Mouse (Mus musculus): ENCODE measurements around the gene Zfp710.

Zfp710 gene

DNA sequence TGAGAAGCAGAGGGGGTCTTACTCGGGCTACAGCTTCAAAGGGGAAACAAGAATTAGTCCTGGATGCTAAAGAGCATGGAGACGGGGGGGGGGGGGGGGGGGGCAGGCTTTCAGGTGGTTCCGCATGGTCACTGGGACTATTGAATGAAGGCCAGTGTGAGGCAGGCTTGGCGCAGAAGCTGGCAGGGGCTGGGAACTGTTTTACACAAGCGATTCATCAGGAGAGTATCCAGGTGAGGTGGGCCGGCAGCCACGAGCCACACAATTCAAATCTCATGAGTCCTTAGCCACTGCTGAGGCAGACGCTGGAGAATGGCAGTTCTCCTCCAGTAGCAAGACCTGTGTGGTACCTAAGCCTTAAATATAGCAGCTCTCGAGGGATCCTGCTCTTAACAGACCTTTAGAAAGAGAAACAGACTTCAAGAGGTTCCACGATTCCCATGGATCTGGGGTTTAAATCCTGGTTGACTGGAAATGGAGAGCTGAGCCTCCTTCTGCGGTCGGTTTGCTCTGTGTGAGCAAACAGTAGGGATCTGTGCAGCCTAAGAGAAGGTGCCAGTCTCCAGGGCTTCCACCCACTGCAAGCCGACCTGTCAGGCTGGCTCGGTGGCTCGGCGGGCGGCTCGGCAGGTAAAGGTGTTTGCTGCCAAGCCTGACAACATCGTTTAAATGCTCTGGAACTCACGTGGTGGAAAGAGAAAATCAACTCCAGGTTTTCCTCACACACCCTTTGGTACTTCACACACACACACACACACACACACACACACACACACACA is 19.6 kb upstream of the Zfp710 start:
- H3K9me3 ChIP-seq (ENCODE audit: low read length): no peaks in the 10 kb centered on the region
- peaks cover 26% of the 10 kb centered on the region for H3K4me1 ChIP-seq (replicated peaks; ENCODE audit: low read depth, low read length)
- 0 out of 2 replicates have a peak, but pooled peaks cover 4% of the 10 kb centered on the region for H3K27me3 ChIP-seq (ENCODE audit: insufficient read depth, low read length)
- TF ChIP-seq NANOG (IDR thresholded peaks at IDR 0.05; ENCODE audit: borderline replicate concordance, low read length) (no peak), CTCF (conservative IDR thresholded peaks at IDR 0.05; ENCODE audit: low read length) (no peak), POU5F1 (IDR thresholded peaks at IDR 0.05; ENCODE audit: borderline replicate concordance, low read length) (no peak)
- no peaks in the 10 kb centered on the region for H3K36me3 ChIP-seq (ENCODE audit: insufficient read depth, low read length)
- H3K4me3 ChIP-seq (replicated peaks; ENCODE audit: low read length): peak overlapping the region; percentile 53

DNA sequence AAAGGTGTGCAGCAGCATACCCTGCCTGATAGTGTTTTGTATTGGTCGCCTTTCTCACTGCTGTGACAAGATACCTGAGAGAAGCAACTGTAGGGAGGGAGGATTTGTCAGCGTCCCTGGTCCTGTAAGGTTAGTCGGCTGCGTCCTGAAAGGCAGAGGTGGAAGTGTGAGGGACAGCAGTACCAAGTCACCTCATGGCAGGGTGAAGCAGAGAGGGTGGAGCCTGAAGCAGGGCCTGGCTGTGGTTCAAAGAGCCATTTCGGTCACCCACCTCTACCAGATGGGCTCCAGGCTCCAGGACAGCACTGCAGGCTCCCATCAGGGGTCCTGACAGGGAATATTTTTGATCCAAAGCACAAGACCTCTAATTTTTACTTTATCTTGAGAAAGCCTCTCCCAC is 13.9 kb upstream of the Zfp710 start:
- no peaks in the 10 kb centered on the region for H3K9me3 ChIP-seq (ENCODE audit: low read length)
- H3K4me3 ChIP-seq (replicated peaks; ENCODE audit: low read length): peak overlapping the region; percentile 20; the same call in 1 of the 2 replicates
- TF ChIP-seq POU5F1 (IDR thresholded peaks at IDR 0.05; ENCODE audit: borderline replicate concordance, low read length) (no peak), NANOG (IDR thresholded peaks at IDR 0.05; ENCODE audit: borderline replicate concordance, low read length) (no peak), CTCF (conservative IDR thresholded peaks at IDR 0.05; ENCODE audit: low read length) (no peak)
- H3K27me3 ChIP-seq (ENCODE audit: insufficient read depth, low read length): 0 out of 2 replicates have a peak, but pooled peaks cover 1% of the 10 kb centered on the region
- no peaks in the 10 kb centered on the region for H3K36me3 ChIP-seq (ENCODE audit: insufficient read depth, low read length)
- H3K4me1 ChIP-seq (replicated peaks; ENCODE audit: low read depth, low read length): peaks cover 60% of the 10 kb centered on the region

DNA sequence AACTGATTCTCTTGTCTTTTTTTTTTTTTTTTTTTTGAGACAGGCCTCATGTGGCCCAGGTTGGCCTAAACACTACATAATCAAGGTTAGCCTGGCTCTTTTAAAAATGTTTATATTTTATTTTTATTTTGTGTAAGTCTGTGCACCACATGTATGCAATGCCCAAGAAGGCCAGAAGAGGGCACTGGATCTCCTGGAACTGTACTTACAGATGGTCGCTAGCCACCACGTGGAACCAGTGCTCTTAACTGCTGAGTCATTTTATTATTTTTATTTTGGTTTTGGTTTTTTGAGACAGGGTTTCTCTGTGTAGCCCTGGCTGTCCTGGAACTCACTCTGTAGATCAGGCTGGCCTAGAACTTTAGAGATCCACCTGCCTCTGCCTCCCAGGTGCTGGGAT is 13.1 kb upstream of the Zfp710 start:
- no peaks in the 10 kb centered on the region for H3K27me3 ChIP-seq (ENCODE audit: insufficient read depth, low read length)
- H3K4me3 ChIP-seq (replicated peaks; ENCODE audit: low read length): no peak overlapping the region
- H3K9me3 ChIP-seq (ENCODE audit: low read length): no peaks in the 10 kb centered on the region
- TF ChIP-seq NANOG (IDR thresholded peaks at IDR 0.05; ENCODE audit: borderline replicate concordance, low read length) (no peak), CTCF (conservative IDR thresholded peaks at IDR 0.05; ENCODE audit: low read length) (peak; percentile 84)
- H3K36me3 ChIP-seq (ENCODE audit: insufficient read depth, low read length): no peaks in the 10 kb centered on the region
- H3K4me1 ChIP-seq (replicated peaks; ENCODE audit: low read depth, low read length): peaks cover 63% of the 10 kb centered on the region

DNA sequence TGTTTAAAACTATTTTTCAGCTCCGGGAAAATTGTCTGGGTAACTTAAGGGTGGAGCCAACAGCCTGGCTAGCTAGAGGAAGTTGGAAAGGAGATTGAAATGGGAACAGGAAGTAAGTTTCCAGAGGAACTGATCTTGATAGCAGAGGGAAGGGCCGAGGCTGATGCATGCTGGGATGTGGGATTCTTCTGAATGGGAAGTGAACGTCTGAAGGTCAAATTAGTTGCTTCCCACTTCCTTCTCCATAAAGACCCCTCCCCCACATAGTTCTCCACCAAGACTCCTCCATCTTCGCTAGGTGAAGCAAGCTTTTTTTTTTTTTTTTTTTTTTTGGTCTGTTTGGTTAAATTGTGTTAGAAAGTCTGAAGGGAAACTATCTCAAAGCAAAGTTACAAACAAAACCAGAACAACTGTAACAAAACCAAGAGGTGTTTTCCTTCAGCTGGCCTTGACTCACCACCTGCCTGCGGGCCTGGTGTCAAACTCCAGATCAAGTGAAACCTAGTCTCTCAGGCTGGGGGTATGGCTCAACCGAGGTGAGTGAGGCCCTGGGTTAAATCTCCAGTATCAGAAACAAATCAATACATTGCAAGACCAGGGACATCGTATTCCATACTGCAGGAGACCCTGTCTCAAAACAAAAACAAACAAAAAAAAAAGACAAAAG is 10.6 kb upstream of the Zfp710 start:
- Histone ChIP-seq H3K27me3 (ENCODE audit: insufficient read depth, low read length) (no peaks in the 10 kb centered on the region), H3K9me3 (ENCODE audit: low read length) (no peaks in the 10 kb centered on the region), H3K4me3 (replicated peaks; ENCODE audit: low read length) (peak overlapping the region; percentile 66), H3K36me3 (ENCODE audit: insufficient read depth, low read length) (no peaks in the 10 kb centered on the region), H3K4me1 (replicated peaks; ENCODE audit: low read depth, low read length) (peaks cover 76% of the 10 kb centered on the region)
- TF ChIP-seq NANOG (IDR thresholded peaks at IDR 0.05; ENCODE audit: borderline replicate concordance, low read length): peak; percentile 57; the same call in 1 of the 2 replicates
- TF ChIP-seq CTCF (conservative IDR thresholded peaks at IDR 0.05; ENCODE audit: low read length): no peak
- TF ChIP-seq POU5F1 (IDR thresholded peaks at IDR 0.05; ENCODE audit: borderline replicate concordance, low read length): no peak

DNA sequence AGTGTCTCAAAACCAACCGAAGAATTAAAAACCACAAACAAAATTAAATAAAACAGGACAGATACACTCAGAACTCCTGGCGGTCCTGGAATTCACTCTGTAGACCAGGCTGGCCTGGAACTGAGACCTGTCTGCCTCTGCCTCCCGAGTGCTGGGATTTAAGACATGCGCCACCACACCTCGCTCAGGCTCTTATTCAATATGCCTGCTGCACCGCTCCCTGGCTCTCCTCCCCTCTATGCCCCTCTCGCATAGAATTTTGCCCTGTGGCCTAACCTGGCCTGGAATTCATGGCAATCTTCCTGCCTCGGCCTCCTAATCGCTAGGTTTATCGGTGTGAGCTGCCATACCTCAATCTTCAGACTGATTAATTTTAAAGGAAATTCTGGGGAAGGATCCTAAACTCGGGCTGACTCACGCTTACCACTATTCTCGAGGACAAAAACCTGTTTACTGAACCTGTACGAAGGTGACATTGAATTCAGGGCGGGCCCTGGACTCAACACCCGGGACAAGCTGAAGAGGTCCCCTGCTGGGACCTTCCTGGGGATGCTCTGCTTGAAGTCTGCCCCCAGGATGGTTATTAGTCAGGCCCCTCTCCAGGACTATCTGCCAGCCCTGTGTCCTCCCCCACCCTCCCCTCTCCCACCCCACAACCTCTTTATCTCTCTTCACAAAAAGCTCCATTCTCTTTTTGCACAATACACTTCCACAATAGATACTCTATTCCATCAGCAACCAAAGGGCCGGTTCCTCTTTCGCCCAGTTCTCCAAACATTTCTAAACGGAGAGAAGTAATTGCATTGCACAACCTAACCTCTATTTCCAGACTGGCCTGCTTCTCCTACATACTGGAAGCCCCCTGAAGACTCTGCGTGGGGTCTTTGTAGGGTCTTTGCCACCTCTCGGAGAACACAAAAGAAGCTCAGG is 9.5 kb upstream of the Zfp710 start:
- Histone ChIP-seq H3K4me1 (replicated peaks; ENCODE audit: low read depth, low read length) (peaks cover 80% of the 10 kb centered on the region), H3K36me3 (ENCODE audit: insufficient read depth, low read length) (no peaks in the 10 kb centered on the region), H3K9me3 (ENCODE audit: low read length) (no peaks in the 10 kb centered on the region), H3K4me3 (replicated peaks; ENCODE audit: low read length) (peak overlapping the region; percentile 66), H3K27me3 (ENCODE audit: insufficient read depth, low read length) (no peaks in the 10 kb centered on the region)
- no peak for TF ChIP-seq CTCF (conservative IDR thresholded peaks at IDR 0.05; ENCODE audit: low read length)
- peak; percentile 52; the same call in 1 of the 2 replicates for TF ChIP-seq NANOG (IDR thresholded peaks at IDR 0.05; ENCODE audit: borderline replicate concordance, low read length)

DNA sequence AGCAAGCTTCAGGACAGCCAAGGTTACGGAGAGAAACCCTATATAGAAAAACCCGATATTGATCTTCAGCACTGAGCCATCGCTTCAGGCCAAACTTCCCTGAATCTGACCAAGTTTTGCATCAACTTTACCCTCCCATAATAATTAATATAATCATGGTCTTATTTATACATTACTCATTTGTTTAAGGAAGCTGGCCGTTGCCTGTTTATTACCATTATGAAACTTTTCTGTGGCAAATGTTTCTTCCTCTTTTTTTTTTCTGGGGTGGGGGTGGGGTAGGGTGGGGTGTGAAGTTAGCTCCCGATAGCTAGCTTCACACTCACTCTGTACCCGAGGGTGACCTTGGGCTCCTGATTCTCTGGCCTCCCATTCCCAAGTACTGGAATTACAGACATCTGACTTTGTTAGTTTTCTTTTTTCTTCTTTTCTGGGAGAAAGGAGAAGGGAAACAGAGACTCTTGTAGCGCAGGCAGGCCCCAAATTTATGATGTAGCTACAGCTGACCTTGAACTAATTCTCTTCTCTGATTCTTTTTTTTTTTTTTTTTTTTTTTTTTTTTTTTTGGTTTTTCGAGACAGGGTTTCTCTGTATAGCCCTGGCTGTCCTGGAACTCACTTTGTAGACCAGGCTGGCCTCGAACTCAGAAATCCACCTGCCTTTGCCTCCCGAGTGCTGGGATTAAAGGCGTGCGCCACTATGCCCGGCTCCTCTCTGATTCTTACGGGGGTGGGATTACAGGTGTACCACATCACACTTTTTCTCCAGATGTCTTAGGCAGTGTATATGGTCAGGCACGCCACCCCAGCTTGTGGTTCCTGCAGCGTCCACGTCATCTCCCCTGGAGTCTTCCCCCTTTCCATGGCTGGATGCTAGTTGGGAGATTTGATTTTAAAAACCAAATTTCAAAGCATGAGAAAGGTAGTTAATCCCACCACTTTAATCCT is 5.8 kb upstream of the Zfp710 start:
- Histone ChIP-seq H3K27me3 (ENCODE audit: insufficient read depth, low read length) (no peaks in the 10 kb centered on the region), H3K4me3 (replicated peaks; ENCODE audit: low read length) (no peak overlapping the region), H3K9me3 (ENCODE audit: low read length) (no peaks in the 10 kb centered on the region), H3K4me1 (replicated peaks; ENCODE audit: low read depth, low read length) (peaks cover 90% of the 10 kb centered on the region), H3K36me3 (ENCODE audit: insufficient read depth, low read length) (no peaks in the 10 kb centered on the region)
- TF ChIP-seq POU5F1 (IDR thresholded peaks at IDR 0.05; ENCODE audit: borderline replicate concordance, low read length) (no peak), CTCF (conservative IDR thresholded peaks at IDR 0.05; ENCODE audit: low read length) (no peak), NANOG (IDR thresholded peaks at IDR 0.05; ENCODE audit: borderline replicate concordance, low read length) (no peak)

DNA sequence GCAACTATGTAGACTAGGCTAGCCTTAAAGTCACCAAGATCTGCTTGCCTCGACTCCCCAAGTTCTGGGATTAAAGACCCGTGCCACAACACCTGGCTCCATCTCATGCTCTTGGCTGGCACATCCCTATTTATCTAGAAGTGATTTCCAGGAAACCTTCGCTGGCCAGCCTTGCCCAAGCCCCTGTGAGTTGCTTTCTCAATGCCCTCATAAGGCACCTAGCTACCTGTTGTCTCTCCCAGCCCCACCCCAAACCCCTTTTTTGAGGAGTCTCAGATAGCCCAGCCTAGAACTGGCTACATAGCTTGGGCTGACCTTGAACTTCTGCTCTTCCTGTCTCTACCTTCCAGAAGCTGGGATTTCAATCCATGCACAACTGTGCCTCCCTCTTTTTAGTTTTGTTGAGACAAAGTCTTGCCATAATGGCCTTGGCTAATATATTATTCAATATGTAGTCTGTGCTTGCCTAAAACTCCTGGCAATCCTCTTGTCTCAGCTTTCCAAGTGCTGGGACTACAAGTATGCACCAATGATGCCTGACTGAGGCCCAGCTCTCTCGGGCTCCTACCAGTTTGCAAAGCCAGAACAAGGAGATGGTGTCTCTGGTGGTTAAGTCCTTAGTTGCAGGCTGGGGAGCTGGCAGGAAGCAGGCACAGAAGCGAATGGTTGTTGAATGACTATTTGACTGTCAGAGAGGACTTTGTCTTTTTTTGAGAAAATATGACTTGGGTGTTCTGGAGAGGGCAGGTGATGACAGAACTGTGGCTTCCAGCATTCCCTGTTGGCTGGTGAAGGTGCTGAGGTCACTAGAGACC is 786 bp upstream of the Zfp710 start:
- peaks cover 11% of the 10 kb centered on the region; the same call in 1 of the 2 replicates for H3K36me3 ChIP-seq (ENCODE audit: insufficient read depth, low read length)
- H3K4me3 ChIP-seq (replicated peaks; ENCODE audit: low read length): peak overlapping the region; percentile 91
- H3K4me1 ChIP-seq (replicated peaks; ENCODE audit: low read depth, low read length): peaks cover 71% of the 10 kb centered on the region
- TF ChIP-seq CTCF (conservative IDR thresholded peaks at IDR 0.05; ENCODE audit: low read length) (0 out of 2 replicates have a peak, but pooled peaks have one; percentile 12), NANOG (IDR thresholded peaks at IDR 0.05; ENCODE audit: borderline replicate concordance, low read length) (no peak)
- H3K9me3 ChIP-seq (ENCODE audit: low read length): no peaks in the 10 kb centered on the region
- no peaks in the 10 kb centered on the region for H3K27me3 ChIP-seq (ENCODE audit: insufficient read depth, low read length)

All from E14TG2a.4 (cell line).